In the genomic region with DNA sequence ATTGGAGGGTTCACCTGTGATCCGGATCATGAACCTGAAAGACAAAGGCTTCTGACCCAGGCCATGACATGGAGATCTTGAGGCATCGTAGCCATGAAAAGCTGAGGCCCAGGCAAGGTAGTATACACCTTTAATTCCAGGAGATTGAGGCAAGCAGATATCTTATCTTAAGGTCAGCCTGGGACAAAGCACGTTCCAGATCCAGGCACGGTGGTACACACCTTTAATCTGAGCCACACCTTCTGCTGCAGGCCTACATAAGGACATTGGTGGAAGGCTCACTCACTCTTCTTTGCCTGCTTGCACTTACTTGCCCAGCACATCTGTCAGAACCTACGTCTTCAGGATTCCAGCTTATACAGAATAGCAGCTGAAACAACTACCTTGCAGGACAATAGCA, we compare ENCODE assay signal across 15 mouse cellular contexts.
"Had no signal": no experiment of that assay in that cellular context is flagged by ENCODE, and none has a peak within 500 bp of the region (broad histone marks: within the 10 kb centered on the region; RNA-seq: fewer than 3 reads in every experiment).

No protein-coding gene starts in this region.

- H3K9me3 ChIP-seq: midbrain, embryonic 10.5 days; midbrain, embryonic 12.5 days; neural tube, embryonic 12.5 days had no signal

- H3K4me3 ChIP-seq: midbrain, embryonic 10.5 days; midbrain, embryonic 12.5 days; neural tube, embryonic 12.5 days had no signal

- H3K27ac ChIP-seq: liver, embryonic 14.5 days; midbrain, embryonic 10.5 days; midbrain, embryonic 12.5 days; neural tube, embryonic 12.5 days had no signal

- H3K9ac ChIP-seq: liver, embryonic 14.5 days; lung, embryonic 14.5 days; midbrain, embryonic 12.5 days; neural tube, embryonic 12.5 days had no signal

- DNase-seq: lung, adult 18-20 months; lung, embryonic 14.5 days; lung, postnatal 10 days; lung, postnatal 4 days; midbrain, embryonic 14.5 days; right cerebral cortex, postnatal 25 days; right cerebral cortex, postnatal 4 days; spleen, adult 18-20 months; thymus, adult 2 months; thymus, postnatal 25 days; thymus, postnatal 4 days had no signal

- H3K27me3 ChIP-seq: midbrain, embryonic 12.5 days; neural tube, embryonic 12.5 days had no signal

- H3K4me1 ChIP-seq: midbrain, embryonic 10.5 days; midbrain, embryonic 12.5 days; neural tube, embryonic 12.5 days had no signal

- H3K36me3 ChIP-seq: midbrain, embryonic 10.5 days; midbrain, embryonic 12.5 days; neural tube, embryonic 12.5 days had no signal

- H3K4me2 ChIP-seq: lung, embryonic 14.5 days; midbrain, embryonic 12.5 days; neural tube, embryonic 12.5 days had no signal
